Mouse (Mus musculus): ENCODE results near the gene Chaf1a. TPM values are rescaled to one million over a fixed set of nuclear protein-coding genes. Genes with fewer than 3 reads are reported as not detected.
A peak's percentile ranks its signal among the peaks of the same experiment; 100 is the strongest.

The Chaf1a gene
- polyA plus RNA-seq, 1 experiment from 2014 or later = 5.0 TPM

DNA sequence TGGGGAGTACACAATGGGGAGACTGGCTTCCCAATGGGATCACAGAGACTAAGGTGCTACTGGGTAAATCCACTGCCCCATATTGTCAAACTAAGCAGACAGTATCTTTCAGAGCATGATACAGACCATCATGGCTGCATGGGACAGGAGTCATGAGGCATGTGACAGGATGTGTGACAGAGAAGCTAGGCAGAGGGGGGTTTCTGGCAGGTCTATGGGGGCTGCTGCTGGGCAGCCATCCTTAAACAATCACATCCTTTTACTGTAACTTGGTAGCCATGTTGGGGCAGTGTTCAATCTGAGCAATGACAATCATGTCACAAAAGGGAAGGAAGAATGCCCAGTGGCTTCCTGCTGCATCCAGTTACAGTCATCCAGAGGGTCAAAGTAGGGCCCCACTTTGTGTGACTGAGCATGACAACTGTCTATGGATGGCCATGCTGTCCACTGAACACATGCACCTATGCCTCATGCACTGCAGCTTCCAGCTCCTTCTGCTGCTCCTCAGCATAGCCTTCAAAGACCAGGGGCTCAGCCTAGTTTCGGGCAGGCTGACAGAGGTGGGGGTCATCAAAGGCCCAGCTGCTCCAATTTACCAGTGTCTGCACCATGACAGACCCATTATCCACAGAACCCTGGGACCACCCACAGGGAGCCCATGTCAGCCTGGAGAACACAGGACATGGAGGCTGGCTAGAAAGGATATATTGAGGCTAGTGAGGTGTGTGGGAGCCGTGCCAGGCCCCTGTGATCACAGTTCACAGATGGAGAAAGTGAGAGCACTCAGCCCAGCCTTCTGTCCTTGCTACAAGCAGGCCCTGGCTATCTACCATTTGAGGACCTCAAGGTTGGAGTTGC is 17.9 kb upstream of the Chaf1a start:
- no peak overlapping the region for H3K4me3 ChIP-seq
- H3K9me3 ChIP-seq = no peaks in the 10 kb centered on the region
- peaks cover 9% of the 10 kb centered on the region; the same call in 1 of the 2 replicates for H3K4me1 ChIP-seq
- no peak overlapping the region for H3K4me2 ChIP-seq
- 60% methylated on average over 2 of the region's 2 CpGs for WGBS
- ATAC-seq (replicated peaks) = no peak
- H3K27me3 ChIP-seq (replicated peaks) = no peaks in the 10 kb centered on the region
- H3K27ac ChIP-seq = peak overlapping the region; percentile 27
- H3K9ac ChIP-seq = no peak overlapping the region
- H3K36me3 ChIP-seq (replicated peaks) = peaks cover 7% of the 10 kb centered on the region; the same call in 1 of the 2 replicates

DNA sequence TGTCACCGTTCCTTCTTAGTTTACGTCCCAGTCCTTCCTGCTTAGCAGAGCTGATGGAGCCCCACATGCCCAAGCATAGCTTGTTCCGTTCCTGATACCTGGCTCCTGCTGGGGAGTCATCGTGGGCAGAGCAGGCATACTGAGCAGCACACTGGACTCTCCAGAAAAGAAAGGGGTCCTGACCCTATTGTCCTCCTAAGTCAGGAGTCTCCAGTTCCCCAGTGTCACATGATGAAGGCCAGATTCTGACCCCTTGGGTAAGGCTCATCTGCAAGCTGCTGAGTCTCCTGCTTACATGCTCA is 17.3 kb upstream of the Chaf1a start:
- Histone ChIP-seq H3K36me3 (replicated peaks) (peaks cover 5% of the 10 kb centered on the region; the same call in 1 of the 2 replicates), H3K4me2 (no peak overlapping the region), H3K4me1 (peaks cover 9% of the 10 kb centered on the region; the same call in 1 of the 2 replicates), H3K27me3 (replicated peaks) (no peaks in the 10 kb centered on the region), H3K27ac (no peak overlapping the region; the same call in 1 of the 2 replicates), H3K9ac (no peak overlapping the region), H3K4me3 (no peak overlapping the region), H3K9me3 (no peaks in the 10 kb centered on the region)
- 68% methylated on average over 4 of the region's 4 CpGs for WGBS
- no peak for ATAC-seq (replicated peaks)

DNA sequence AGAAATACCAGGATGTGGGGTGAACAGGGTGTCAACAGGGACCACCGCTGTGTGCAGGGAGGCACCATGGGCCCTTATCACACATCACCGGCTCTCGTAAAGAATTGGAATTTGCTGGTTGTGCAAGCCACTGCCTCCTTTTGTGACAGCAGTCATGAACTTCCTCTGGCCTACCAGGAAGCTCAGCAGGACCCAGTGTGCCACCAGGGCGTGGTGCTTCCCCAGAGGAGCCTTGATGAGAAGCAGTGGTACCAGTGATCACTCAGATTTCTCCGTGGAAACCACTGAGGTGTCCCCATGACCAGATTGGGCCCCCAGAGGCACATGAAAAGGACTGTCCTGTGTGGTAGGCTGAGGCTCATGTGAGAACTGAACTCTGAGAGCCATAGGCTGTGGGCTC is 16.9 kb upstream of the Chaf1a start:
- Histone ChIP-seq H3K9ac (no peak overlapping the region), H3K27me3 (replicated peaks) (no peaks in the 10 kb centered on the region), H3K9me3 (no peaks in the 10 kb centered on the region), H3K4me3 (no peak overlapping the region), H3K4me2 (no peak overlapping the region), H3K27ac (no peak overlapping the region; the same call in 1 of the 2 replicates), H3K4me1 (peaks cover 9% of the 10 kb centered on the region; the same call in 1 of the 2 replicates), H3K36me3 (replicated peaks) (peaks cover 5% of the 10 kb centered on the region; the same call in 1 of the 2 replicates)
- no peak for ATAC-seq (replicated peaks)
- WGBS = 86% methylated on average over 5 of the region's 5 CpGs

DNA sequence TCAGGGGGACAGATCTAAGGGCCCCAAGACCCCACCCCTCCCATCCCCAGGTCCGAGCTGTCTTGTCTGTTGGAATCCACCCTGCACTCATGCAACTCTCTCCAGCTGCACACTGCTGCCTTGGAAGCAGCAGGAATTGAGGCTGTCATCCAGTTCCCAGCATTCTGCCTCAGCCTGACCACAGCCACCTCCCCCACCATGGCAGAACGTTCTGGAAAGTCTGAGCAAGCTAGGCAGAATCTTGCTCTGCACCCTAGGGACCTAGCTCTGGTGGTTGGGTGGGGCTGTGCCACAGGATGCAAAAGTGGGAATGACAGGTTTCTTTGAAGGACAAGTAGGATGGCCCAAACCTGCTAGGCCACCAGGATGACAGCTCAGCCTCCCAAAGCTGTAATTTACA is 15.8 kb upstream of the Chaf1a start:
- H3K27me3 ChIP-seq (replicated peaks) = no peaks in the 10 kb centered on the region
- no peaks in the 10 kb centered on the region for H3K36me3 ChIP-seq (replicated peaks)
- no peak overlapping the region for H3K27ac ChIP-seq
- H3K4me3 ChIP-seq = no peak overlapping the region
- 63% methylated on average over 2 of the region's 2 CpGs for WGBS
- H3K9ac ChIP-seq = no peak overlapping the region
- no peaks in the 10 kb centered on the region for H3K9me3 ChIP-seq
- peaks cover 9% of the 10 kb centered on the region; the same call in 1 of the 2 replicates for H3K4me1 ChIP-seq
- no peak for ATAC-seq (replicated peaks)
- no peak overlapping the region for H3K4me2 ChIP-seq

DNA sequence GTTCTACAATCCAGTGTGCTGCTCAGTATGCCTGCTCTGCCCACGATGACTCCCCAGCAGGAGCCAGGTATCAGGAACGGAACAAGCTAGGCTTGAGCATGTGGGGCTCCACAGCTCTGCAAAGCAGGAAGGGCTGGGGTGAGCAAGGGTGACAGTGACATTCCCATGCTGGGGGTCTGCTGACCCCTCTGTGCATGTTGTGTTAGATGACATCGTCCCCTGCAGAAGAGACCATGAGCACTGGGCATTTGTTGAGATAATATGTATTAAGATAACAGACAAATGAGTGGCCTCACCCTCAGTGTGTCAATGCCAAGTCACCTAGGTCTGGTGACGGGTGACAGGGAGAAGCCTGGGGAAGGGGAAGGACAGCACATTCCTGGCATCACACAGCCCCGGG is 15.3 kb upstream of the Chaf1a start:
- Histone ChIP-seq H3K9ac (no peak overlapping the region), H3K27me3 (replicated peaks) (no peaks in the 10 kb centered on the region), H3K36me3 (replicated peaks) (no peaks in the 10 kb centered on the region), H3K9me3 (no peaks in the 10 kb centered on the region), H3K4me1 (peaks cover 9% of the 10 kb centered on the region; the same call in 1 of the 2 replicates), H3K4me2 (no peak overlapping the region), H3K27ac (no peak overlapping the region), H3K4me3 (no peak overlapping the region)
- no peak for ATAC-seq (replicated peaks)
- 84% methylated on average over 5 of the region's 5 CpGs for WGBS

DNA sequence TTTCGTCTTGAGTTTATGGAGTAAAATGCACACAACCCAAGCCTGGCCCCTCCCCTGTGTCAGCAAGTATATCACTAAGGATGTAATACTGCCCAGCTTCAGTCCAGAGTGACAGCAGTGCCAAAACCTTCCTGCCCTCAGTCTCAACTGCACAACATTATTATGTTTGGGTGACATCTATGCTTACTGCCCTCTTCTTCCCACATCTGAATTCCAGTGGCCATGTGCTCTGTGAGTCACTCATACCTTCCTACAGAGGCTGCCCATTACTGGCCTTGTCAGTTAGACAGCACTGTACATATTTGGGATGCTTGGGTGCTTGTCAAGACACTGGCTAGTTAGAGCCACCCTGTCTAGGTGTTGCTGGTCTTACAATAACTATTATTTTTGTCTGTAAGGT is 13.9 kb upstream of the Chaf1a start:
- H3K4me1 ChIP-seq = peaks cover 7% of the 10 kb centered on the region; the same call in 1 of the 2 replicates
- no peaks in the 10 kb centered on the region for H3K9me3 ChIP-seq
- WGBS = 88% methylated on average over 1 of the region's 1 CpGs
- no peak overlapping the region for H3K27ac ChIP-seq
- H3K4me3 ChIP-seq = no peak overlapping the region
- ATAC-seq (replicated peaks) = no peak
- no peaks in the 10 kb centered on the region for H3K27me3 ChIP-seq (replicated peaks)
- H3K36me3 ChIP-seq (replicated peaks) = no peaks in the 10 kb centered on the region
- H3K4me2 ChIP-seq = no peak overlapping the region
- H3K9ac ChIP-seq = no peak overlapping the region

DNA sequence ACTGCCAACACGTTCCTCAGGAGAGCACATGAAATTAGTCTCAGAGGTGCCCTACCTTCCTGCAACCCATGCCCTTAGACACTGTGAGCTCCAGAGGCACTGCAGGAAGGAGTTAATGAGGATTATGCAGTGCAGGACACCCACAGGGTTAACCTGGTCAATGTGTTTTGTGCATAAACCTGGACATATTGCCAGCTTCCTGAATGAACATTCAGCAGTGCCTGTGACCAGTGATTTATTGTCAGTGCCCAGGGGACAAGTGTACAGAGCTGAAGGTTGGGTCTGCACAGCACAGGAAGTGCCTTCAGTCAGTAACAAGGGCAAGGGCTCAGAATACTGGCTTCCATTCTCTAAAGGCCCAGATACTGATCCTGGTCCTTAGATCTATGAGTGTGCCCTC is 13.4 kb upstream of the Chaf1a start:
- Histone ChIP-seq H3K4me3 (no peak overlapping the region), H3K4me2 (no peak overlapping the region), H3K27ac (no peak overlapping the region), H3K27me3 (replicated peaks) (no peaks in the 10 kb centered on the region), H3K4me1 (peaks cover 3% of the 10 kb centered on the region; the same call in 1 of the 2 replicates), H3K36me3 (replicated peaks) (no peaks in the 10 kb centered on the region), H3K9ac (no peak overlapping the region), H3K9me3 (no peaks in the 10 kb centered on the region)
- ATAC-seq (replicated peaks) = no peak
- 86% methylated on average over 1 of the region's 1 CpGs for WGBS

DNA sequence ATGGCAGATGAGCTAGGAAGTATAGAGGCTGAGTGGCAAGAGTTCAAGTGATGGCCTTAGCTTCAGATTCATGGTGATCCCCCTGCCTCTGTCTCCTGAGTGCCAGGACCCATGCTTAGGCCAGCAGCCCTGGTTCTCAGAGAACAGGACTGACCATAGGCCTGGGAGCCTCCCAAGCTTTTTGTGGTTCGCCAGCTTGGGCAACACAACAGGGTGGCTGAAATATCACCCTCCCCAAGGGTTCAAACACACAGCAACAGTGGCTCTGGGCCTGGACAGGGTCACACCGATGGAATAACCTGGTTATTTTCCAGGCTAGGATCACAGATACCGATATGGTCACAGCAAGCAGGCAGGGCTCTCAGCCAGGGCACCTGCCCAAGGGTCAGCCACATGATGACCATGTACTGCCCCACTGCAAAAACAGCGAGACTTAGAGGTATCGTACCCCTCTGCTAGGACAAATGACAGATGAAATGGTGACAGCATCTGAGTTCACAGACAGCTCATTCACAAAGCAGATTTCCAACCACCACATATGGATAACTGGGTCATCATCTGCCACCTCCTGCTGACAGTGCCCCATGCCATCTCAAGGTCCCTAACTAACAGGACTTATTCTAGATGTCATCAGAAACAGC is 12.3 kb upstream of the Chaf1a start:
- no peak overlapping the region for H3K9ac ChIP-seq
- 93% methylated on average over 5 of the region's 5 CpGs for WGBS
- 0 out of 2 replicates have a peak, but pooled peaks cover 4% of the 10 kb centered on the region for H3K4me1 ChIP-seq
- no peak overlapping the region for H3K27ac ChIP-seq
- no peak overlapping the region for H3K4me2 ChIP-seq
- H3K9me3 ChIP-seq = no peaks in the 10 kb centered on the region
- H3K36me3 ChIP-seq (replicated peaks) = no peaks in the 10 kb centered on the region
- ATAC-seq (replicated peaks) = no peak
- H3K27me3 ChIP-seq (replicated peaks) = no peaks in the 10 kb centered on the region
- no peak overlapping the region for H3K4me3 ChIP-seq

DNA sequence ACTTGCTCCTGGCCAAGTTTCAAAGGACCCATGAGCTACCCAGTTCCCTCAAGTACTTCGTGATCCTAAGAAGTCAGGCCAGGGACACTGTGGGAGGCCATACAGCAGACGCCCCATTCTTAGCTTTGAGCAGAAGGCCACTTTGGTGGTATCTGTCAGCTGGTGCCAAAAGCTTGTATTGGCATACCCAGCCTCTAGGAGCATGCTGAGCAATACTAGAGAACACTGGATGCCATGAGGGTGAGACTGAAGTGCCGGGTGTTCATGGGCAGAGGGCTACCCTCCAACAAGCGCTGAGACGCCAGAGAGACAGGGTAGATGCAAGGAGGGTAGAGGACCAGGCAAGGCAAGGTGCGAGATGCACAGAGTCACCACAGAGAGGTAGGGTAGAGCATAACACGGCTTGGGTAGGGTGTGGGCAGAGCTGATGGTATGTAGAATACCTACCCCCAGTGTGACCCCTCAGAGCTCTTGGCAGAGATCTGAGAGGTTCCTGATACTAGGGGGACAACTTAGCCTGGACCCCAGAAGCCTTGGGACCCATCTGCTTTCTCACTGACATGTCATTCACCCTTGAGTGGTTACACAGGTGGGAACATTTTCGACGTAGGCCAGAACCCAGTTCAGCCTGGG is 9.9 kb upstream of the Chaf1a start:
- no peaks in the 10 kb centered on the region for H3K36me3 ChIP-seq (replicated peaks)

DNA sequence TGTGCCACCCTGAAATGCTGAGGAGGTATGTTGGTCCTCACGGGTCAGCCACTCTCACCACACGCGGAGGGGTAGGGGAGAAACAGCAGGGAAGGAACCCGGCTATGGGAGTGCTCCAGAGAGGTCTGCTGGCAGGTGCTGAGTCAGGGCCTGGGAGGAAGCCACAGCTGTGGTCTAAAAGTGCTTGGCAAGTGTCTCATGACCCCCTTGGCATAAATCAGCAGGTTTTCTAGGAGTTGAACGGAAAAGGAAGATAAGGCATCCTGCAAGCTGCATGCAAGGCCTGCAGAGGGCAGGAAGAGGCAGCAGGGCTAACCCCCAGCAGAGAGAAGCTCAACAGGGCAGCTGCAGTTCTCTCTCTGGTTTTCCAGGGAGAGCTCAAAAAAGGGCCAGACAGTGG is 9.3 kb upstream of the Chaf1a start:
- H3K27ac ChIP-seq = no peak overlapping the region
- H3K4me1 ChIP-seq = peaks cover 27% of the 10 kb centered on the region
- no peak overlapping the region for H3K4me3 ChIP-seq
- no peaks in the 10 kb centered on the region for H3K9me3 ChIP-seq
- no peak for ATAC-seq (replicated peaks)
- H3K4me2 ChIP-seq = no peak overlapping the region
- H3K27me3 ChIP-seq (replicated peaks) = no peaks in the 10 kb centered on the region
- H3K36me3 ChIP-seq (replicated peaks) = no peaks in the 10 kb centered on the region
- WGBS = 65% methylated on average over 5 of the region's 5 CpGs
- no peak overlapping the region for H3K9ac ChIP-seq

More for the DNA sequence above, 9.9 kb upstream of the Chaf1a start:
- 86% methylated on average over 9 of the region's 9 CpGs for WGBS
- H3K9ac ChIP-seq = no peak overlapping the region
- H3K4me3 ChIP-seq = no peak overlapping the region
- H3K27ac ChIP-seq = no peak overlapping the region
- ATAC-seq (replicated peaks) = no peak
- H3K4me1 ChIP-seq = peaks cover 22% of the 10 kb centered on the region
- H3K4me2 ChIP-seq = no peak overlapping the region
- H3K9me3 ChIP-seq = no peaks in the 10 kb centered on the region
- no peaks in the 10 kb centered on the region for H3K27me3 ChIP-seq (replicated peaks)

DNA sequence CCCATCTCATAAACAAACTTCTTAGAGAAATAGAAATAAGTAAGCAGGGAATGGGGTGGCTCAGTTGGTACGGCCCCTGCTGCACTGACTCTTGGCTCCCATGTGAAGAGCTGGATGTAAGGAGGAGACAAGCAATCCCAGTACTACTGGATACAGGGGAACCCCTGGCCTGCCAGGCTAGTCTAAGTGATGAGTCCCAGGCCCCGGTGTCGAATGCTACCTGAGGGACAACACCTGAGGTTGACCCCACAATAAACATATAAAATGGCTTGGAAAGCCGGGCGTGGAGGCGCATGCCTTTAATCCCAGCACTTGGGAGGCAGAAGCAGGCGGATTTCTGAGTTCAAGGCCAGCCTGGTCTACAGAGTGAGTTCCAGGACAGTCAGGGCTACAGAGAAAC is 8.8 kb upstream of the Chaf1a start:
- H3K9me3 ChIP-seq = no peaks in the 10 kb centered on the region
- no peak overlapping the region for H3K27ac ChIP-seq
- no peaks in the 10 kb centered on the region for H3K27me3 ChIP-seq (replicated peaks)
- no peak overlapping the region for H3K9ac ChIP-seq
- no peak for ATAC-seq (replicated peaks)
- H3K36me3 ChIP-seq (replicated peaks) = no peaks in the 10 kb centered on the region
- H3K4me3 ChIP-seq = no peak overlapping the region
- no peak overlapping the region for H3K4me2 ChIP-seq
- H3K4me1 ChIP-seq = peaks cover 28% of the 10 kb centered on the region
- WGBS = 92% methylated on average over 7 of the region's 7 CpGs

DNA sequence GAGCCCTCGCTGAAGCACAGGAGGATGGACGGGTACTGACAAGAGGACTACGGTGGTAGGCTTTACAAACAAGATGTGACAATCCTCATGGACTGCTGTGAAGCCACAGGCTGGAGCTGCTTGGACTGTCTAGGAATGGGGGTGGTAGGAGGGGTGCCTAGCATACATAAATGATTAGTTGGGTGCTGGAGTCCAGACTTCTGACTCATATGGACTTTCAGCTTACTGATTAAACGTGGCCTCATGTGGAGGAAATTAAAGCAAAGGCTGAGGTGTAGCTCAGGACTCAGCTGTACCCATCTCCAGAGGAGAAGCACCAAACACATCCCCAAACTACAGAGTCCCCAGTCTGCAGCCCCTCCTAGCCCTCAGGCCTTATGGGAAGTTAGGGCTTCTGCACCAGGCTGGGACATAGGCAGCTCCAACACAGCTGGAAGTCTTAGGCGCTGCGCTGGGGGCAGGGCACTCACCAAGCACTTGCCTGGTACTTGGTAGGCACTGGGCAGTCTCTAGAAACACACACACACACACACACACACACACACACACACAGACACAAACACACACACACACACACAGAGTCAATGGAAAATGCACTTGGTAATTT is 8.0 kb upstream of the Chaf1a start:
- ATAC-seq (replicated peaks) = no peak
- Histone ChIP-seq H3K27me3 (replicated peaks) (no peaks in the 10 kb centered on the region), H3K4me3 (no peak overlapping the region), H3K27ac (no peak overlapping the region), H3K9ac (no peak overlapping the region), H3K4me1 (peaks cover 33% of the 10 kb centered on the region), H3K9me3 (no peaks in the 10 kb centered on the region), H3K36me3 (replicated peaks) (no peaks in the 10 kb centered on the region), H3K4me2 (no peak overlapping the region)
- WGBS = 72% methylated on average over 6 of the region's 6 CpGs

Data from midbrain, embryonic 15.5 days (tissue).